Mouse (Mus musculus): ENCODE results near the gene Gpx5. TPM values are rescaled to one million over a fixed set of nuclear protein-coding genes. Genes with fewer than 3 reads are reported as not detected.

Gene Gpx5
- polyA plus RNA-seq, 1 experiment from 2014 or later: not detected

Other genes with a start within 250 kb of the Gpx5 start
- gene Olfr1370, start 217.8 kb downstream of the Gpx5 start, polyA plus RNA-seq (2014; fragmentation: Nextera tagmentation; extraction: Ambion mirVana): not detected in 2 replicates
- gene Olfr1369-ps1, start 181.2 kb downstream of the Gpx5 start, polyA plus RNA-seq (2014; fragmentation: Nextera tagmentation; extraction: Ambion mirVana): not detected in 2 replicates
- not detected in 2 replicates for gene Olfr263, start 163.1 kb downstream of the Gpx5 start, polyA plus RNA-seq (2014; fragmentation: Nextera tagmentation; extraction: Ambion mirVana)
- gene Olfr1368, start 146.9 kb downstream of the Gpx5 start, polyA plus RNA-seq (2014; fragmentation: Nextera tagmentation; extraction: Ambion mirVana): not detected in 2 replicates
- 167 and 169 TPM in 2 replicates for gene Trim27, start 113.3 kb downstream of the Gpx5 start, polyA plus RNA-seq (2014; fragmentation: Nextera tagmentation; extraction: Ambion mirVana)
- 0.43 TPM in 1 of 2 replicates, not detected in the other for gene Gpx6, start 19.4 kb upstream of the Gpx5 start, polyA plus RNA-seq (2014; fragmentation: Nextera tagmentation; extraction: Ambion mirVana)
- not detected in 2 replicates for gene Olfr1367, start 54.2 kb upstream of the Gpx5 start, polyA plus RNA-seq (2014; fragmentation: Nextera tagmentation; extraction: Ambion mirVana)
- gene Zscan12, start 70.1 kb upstream of the Gpx5 start, polyA plus RNA-seq (2014; fragmentation: Nextera tagmentation; extraction: Ambion mirVana): 10.1 and 12.7 TPM in 2 replicates
- gene Zkscan3, start 110.0 kb upstream of the Gpx5 start, polyA plus RNA-seq (2014; fragmentation: Nextera tagmentation; extraction: Ambion mirVana): 72.2 and 74.6 TPM in 2 replicates
- 2.7 and 3.2 TPM in 2 replicates for gene Pgbd1, start 148.3 kb upstream of the Gpx5 start, polyA plus RNA-seq (2014; fragmentation: Nextera tagmentation; extraction: Ambion mirVana)
- 23.0 and 29.7 TPM in 2 replicates for gene Zscan26, start 161.0 kb upstream of the Gpx5 start, polyA plus RNA-seq (2014; fragmentation: Nextera tagmentation; extraction: Ambion mirVana)
- gene Nkapl, start 175.8 kb upstream of the Gpx5 start, polyA plus RNA-seq (2014; fragmentation: Nextera tagmentation; extraction: Ambion mirVana): 2.1 and 2.6 TPM in 2 replicates
- gene Zkscan4, start 186.2 kb upstream of the Gpx5 start, polyA plus RNA-seq (2014; fragmentation: Nextera tagmentation; extraction: Ambion mirVana): 3.3 and 3.4 TPM in 2 replicates
- not detected in 2 replicates for gene Gm10065, start 186.7 kb upstream of the Gpx5 start, polyA plus RNA-seq (2014; fragmentation: Nextera tagmentation; extraction: Ambion mirVana)
- 0.22 and 0.32 TPM in 2 replicates for gene AK157302, start 202.5 kb upstream of the Gpx5 start, polyA plus RNA-seq (2014; fragmentation: Nextera tagmentation; extraction: Ambion mirVana)
- 5.6 and 8.3 TPM in 2 replicates for gene Gm11273, start 208.7 kb upstream of the Gpx5 start, polyA plus RNA-seq (2014; fragmentation: Nextera tagmentation; extraction: Ambion mirVana)
- 8.2 and 9.6 TPM in 2 replicates for gene Zkscan8, start 238.4 kb upstream of the Gpx5 start, polyA plus RNA-seq (2014; fragmentation: Nextera tagmentation; extraction: Ambion mirVana)